Mouse (Mus musculus) G1E (cell line): Measurements from ENCODE around the gene Fndc3a.

ENCODE experiments used
- CTCF ChIP-seq: IDR thresholded peaks from 2 replicates; pipeline ENCODE4 v1.5.1; 2012; ENCODE audit warnings: low read depth, low read length, inconsistent platforms, mixed read lengths
- TAL1 ChIP-seq: conservative IDR thresholded peaks from 2 replicates; pipeline ENCODE4 v1.6.1; 2012; ENCODE audit warnings: low read depth, low read length, inconsistent platforms, mixed read lengths

- TF ChIP-seq CTCF (no peak), TAL1 (no peak)
Measured at GRCm38 (mm10) chr14:72633571-72633970, 76.2 kb downstream of the Fndc3a start.
